ENCODE assay signal across 14 mouse cellular contexts in genomic region chr9:96731039-96731895, GRCm38 (mm10). TPM values are rescaled to one million over a fixed set of nuclear protein-coding genes. Genes with fewer than 3 reads are reported as not detected.
DNase-seq lines count a peak whose midpoint lies in the region; ATAC-seq and TF ChIP-seq lines count a peak whose summit lies in the region.
"Had no signal": no experiment of that assay in that cellular context is flagged by ENCODE, and none has a peak within 500 bp of the region (broad histone marks: within the 10 kb centered on the region; RNA-seq: fewer than 3 reads in every experiment).

No protein-coding gene starts in this region.

- H3K27me3 ChIP-seq in heart, embryonic 10.5 days (ENCODE audit: insufficient read depth, poor library complexity, severe bottlenecking): no peaks in the 10 kb centered on the region
- H3K27me3 ChIP-seq in hindbrain, postnatal 0 days (ENCODE audit: insufficient read depth, low read length): no peaks in the 10 kb centered on the region
- H3K27me3 ChIP-seq: kidney, embryonic 15.5 days had no signal

- no peaks in the 10 kb centered on the region for H3K36me3 ChIP-seq in heart, embryonic 10.5 days
- H3K36me3 ChIP-seq in hindbrain, postnatal 0 days (ENCODE audit: insufficient read depth, low read length): no peaks in the 10 kb centered on the region
- H3K36me3 ChIP-seq: kidney, embryonic 15.5 days had no signal

- H3K4me1 ChIP-seq in heart, embryonic 10.5 days: peaks cover 45% of the 10 kb centered on the region
- H3K4me1 ChIP-seq in hindbrain, postnatal 0 days (ENCODE audit: insufficient read depth, low read length): peaks cover 16% of the 10 kb centered on the region

- WGBS in heart, embryonic 10.5 days: 72% methylated on average over 19 of the region's 19 CpGs
- WGBS in hindbrain, postnatal 0 days: 57% methylated on average over 19 of the region's 19 CpGs

- H3K9me3 ChIP-seq in heart, embryonic 10.5 days: no peaks in the 10 kb centered on the region
- H3K9me3 ChIP-seq in hindbrain, postnatal 0 days (ENCODE audit: low read length): no peaks in the 10 kb centered on the region
- H3K9me3 ChIP-seq: kidney, embryonic 15.5 days had no signal

- DNase-seq in heart, embryonic 10.5 days (ENCODE audit: low spot score): no peak
- no peak for DNase-seq in heart, adult 11 months
- DNase-seq in right cerebral cortex, postnatal 25 days: peak; percentile 41
- no peak for DNase-seq in right cerebral cortex, adult 2 months (ENCODE audit: low spot score in 2 of 2)
- DNase-seq in hindbrain, postnatal 0 days (ENCODE audit: low spot score): peak; percentile 52
- no peak for DNase-seq in ovary, adult 18-20 months (ENCODE audit: low spot score)
- no peak for DNase-seq in liver
- DNase-seq: adrenal gland, adult 8-10 months; B cell, adult 2 months; cerebellum, adult 11-12 months had no signal

- peak overlapping the region; percentile 59 for H3K4me2 ChIP-seq in hindbrain, postnatal 0 days (ENCODE audit: low read depth, low read length)

- ATAC-seq in hindbrain, postnatal 0 days: no peak
- no peak for ATAC-seq in granulocyte monocyte progenitor cell, adult 5-6 weeks (replicated peaks; ENCODE audit: poor library complexity, severe bottlenecking)

- H3K4me3 ChIP-seq in heart, embryonic 10.5 days: 0 out of 2 replicates have a peak overlapping the region, but pooled peaks have one; percentile 36
- peak overlapping the region; percentile 39 for H3K4me3 ChIP-seq in hindbrain, postnatal 0 days (ENCODE audit: low read length)
- H3K4me3 ChIP-seq: erythroblast, embryonic 14.5 days; kidney, embryonic 15.5 days had no signal

- no peak overlapping the region for H3K27ac ChIP-seq in heart, embryonic 10.5 days
- peak overlapping the region; percentile 87 for H3K27ac ChIP-seq in hindbrain, postnatal 0 days
- H3K27ac ChIP-seq: kidney, embryonic 15.5 days; liver, embryonic 14.5 days had no signal

- TF ChIP-seq CTCF in hindbrain, postnatal 0 days (IDR thresholded peaks at IDR 0.05; ENCODE audit: low read depth): no peak

- peak overlapping the region; percentile 67 for H3K9ac ChIP-seq in hindbrain, postnatal 0 days (replicated peaks; ENCODE audit: low read length)
- H3K9ac ChIP-seq: kidney, embryonic 15.5 days; liver, embryonic 14.5 days had no signal

RNA-seq across cellular contexts. Expression of gene Zbtb38, which starts 21.4 kb away (rescaled TPM):
- 13.4 and 24.5 TPM in 2 replicates for polyA plus RNA-seq in heart, embryonic 10.5 days (2016; fragmentation: Nextera tagmentation; extraction: Ambion mirVana)
- total RNA-seq in hindbrain, postnatal 0 days (2014; rRNA removed): 36.2 and 46.5 TPM in 2 replicates
- 36.6 and 38.7 TPM in 2 replicates for polyA plus RNA-seq in hindbrain, postnatal 0 days (2015; fragmentation: Nextera tagmentation; extraction: Ambion mirVana)
- 15.9 and 19.1 TPM in 2 replicates for total RNA-seq in granulocyte monocyte progenitor cell, adult 5-6 weeks (2014; fragmentation: Nextera tagmentation)
- 28.0 and 29.0 TPM in 2 replicates for total RNA-seq in granulocyte monocyte progenitor cell, adult 5-6 weeks (2017)

Comparison
In these comparisons a context has a peak if more than half of its experiments do, and no peak if none do; other contexts are left out.
1. DNase-seq: peak in right cerebral cortex, postnatal 25 days (single experiment) and hindbrain, postnatal 0 days (single experiment); none in heart, embryonic 10.5 days (single experiment), heart, adult 11 months (single experiment), right cerebral cortex, adult 2 months (0 of 2), ovary, adult 18-20 months (single experiment) and liver (single experiment).